Comparison of ENCODE assay signal across 9 mouse cellular contexts in the genomic region with DNA sequence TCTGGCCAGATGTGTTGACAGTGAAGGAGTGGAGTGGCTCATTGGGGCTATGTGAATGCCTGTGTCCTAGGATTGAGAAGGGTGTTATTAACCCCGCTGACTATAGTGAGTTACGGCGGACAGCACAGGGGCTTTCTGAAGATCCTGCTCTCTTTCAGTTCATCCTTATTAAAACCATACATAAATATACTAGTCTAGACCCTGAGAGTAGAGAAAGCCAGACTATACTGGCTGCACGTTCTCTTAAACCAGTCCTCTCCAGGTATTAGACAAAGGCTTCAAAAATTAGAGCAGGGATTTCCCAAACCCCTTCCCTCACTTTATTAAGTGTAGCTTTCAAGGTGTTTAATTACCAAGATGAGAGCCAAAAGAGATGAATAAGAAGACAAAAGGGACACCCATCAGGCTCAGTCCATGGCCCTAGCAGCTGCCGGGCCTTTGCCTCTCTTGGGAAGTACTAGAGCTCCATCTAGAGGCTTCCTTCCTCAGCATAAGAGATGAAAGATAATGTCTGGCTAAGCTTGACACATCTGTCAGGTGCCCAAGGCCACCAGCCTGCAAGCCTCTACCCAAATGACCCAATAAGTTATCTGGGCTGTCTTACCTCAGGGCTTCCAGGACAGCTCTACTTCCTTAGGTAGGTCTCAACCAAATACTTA. TPM values are rescaled to one million over a fixed set of nuclear protein-coding genes. Genes with fewer than 3 reads are reported as not detected.
DNase-seq lines count a peak whose midpoint lies in the region; ATAC-seq and TF ChIP-seq lines count a peak whose summit lies in the region.
"Had no signal": no experiment of that assay in that cellular context is flagged by ENCODE, and none has a peak within 500 bp of the region (broad histone marks: within the 10 kb centered on the region; RNA-seq: fewer than 3 reads in every experiment).

No protein-coding gene starts in this region.

- DNase-seq in NIH3T3 (ENCODE audit: low read depth) = peak; percentile 81
- DNase-seq in layer of hippocampus, postnatal 36 days = peak; percentile 22 to 23
- peak; percentile 23 for DNase-seq in skeletal muscle tissue, adult 2 months (ENCODE audit: low read depth, low spot score)

- WGBS in embryonic facial prominence, embryonic 12.5 days = 44% methylated on average over 5 of the region's 5 CpGs
- WGBS in hindbrain, embryonic 16.5 days = 57% methylated on average over 5 of the region's 5 CpGs

- H3K27me3 ChIP-seq in E14TG2a.4 (ENCODE audit: insufficient read depth, low read length) = no peaks in the 10 kb centered on the region
- no peaks in the 10 kb centered on the region for H3K27me3 ChIP-seq in embryonic facial prominence, embryonic 12.5 days
- no peaks in the 10 kb centered on the region for H3K27me3 ChIP-seq in hindbrain, embryonic 16.5 days (replicated peaks; ENCODE audit: control insufficient read depth, insufficient read depth, low read length)
- H3K27me3 ChIP-seq: stomach, embryonic 15.5 days had no signal

- H3K36me3 ChIP-seq in E14TG2a.4 (ENCODE audit: insufficient read depth, low read length) = no peaks in the 10 kb centered on the region
- no peaks in the 10 kb centered on the region for H3K36me3 ChIP-seq in embryonic facial prominence, embryonic 12.5 days
- H3K36me3 ChIP-seq in hindbrain, embryonic 16.5 days (ENCODE audit: control insufficient read depth, insufficient read depth, low read length) = no peaks in the 10 kb centered on the region
- H3K36me3 ChIP-seq: heart, embryonic 13.5 days; stomach, embryonic 15.5 days had no signal

- H3K9ac ChIP-seq in embryonic facial prominence, embryonic 12.5 days = no peak overlapping the region
- no peak overlapping the region for H3K9ac ChIP-seq in hindbrain, embryonic 16.5 days (ENCODE audit: low read depth, low read length)
- H3K9ac ChIP-seq: heart, embryonic 13.5 days; stomach, embryonic 15.5 days had no signal

- ATAC-seq in embryonic facial prominence, embryonic 12.5 days (ENCODE audit: insufficient number of reproducible peaks, insufficient read depth, low FRiP score, low TSS enrichment) = peak; percentile 71
- ATAC-seq in hindbrain, embryonic 16.5 days = peak; percentile 80
- peak; percentile 80 for ATAC-seq in megakaryocyte progenitor cell, adult 5-6 weeks (replicated peaks; ENCODE audit: poor library complexity)

- H3K4me3 ChIP-seq in E14TG2a.4 (replicated peaks; ENCODE audit: low read length) = no peak overlapping the region
- H3K4me3 ChIP-seq in embryonic facial prominence, embryonic 12.5 days = no peak overlapping the region
- H3K4me3 ChIP-seq in hindbrain, embryonic 16.5 days (ENCODE audit: low read length) = no peak overlapping the region
- H3K4me3 ChIP-seq: heart, embryonic 13.5 days; stomach, embryonic 15.5 days had no signal

- peak; percentile 51 for TF ChIP-seq CTCF in E14TG2a.4 (conservative IDR thresholded peaks at IDR 0.05; ENCODE audit: low read length)

- H3K27ac ChIP-seq in embryonic facial prominence, embryonic 12.5 days = no peak overlapping the region
- no peak overlapping the region for H3K27ac ChIP-seq in hindbrain, embryonic 16.5 days (ENCODE audit: low read depth, low read length)
- H3K27ac ChIP-seq: heart, embryonic 13.5 days; stomach, embryonic 15.5 days had no signal

- H3K4me2 ChIP-seq in embryonic facial prominence, embryonic 12.5 days (replicated peaks) = no peak overlapping the region
- no peak overlapping the region for H3K4me2 ChIP-seq in hindbrain, embryonic 16.5 days (ENCODE audit: low read length)
- H3K4me2 ChIP-seq: heart, embryonic 13.5 days; stomach, embryonic 15.5 days had no signal

- peaks cover 4% of the 10 kb centered on the region for H3K9me3 ChIP-seq in E14TG2a.4 (ENCODE audit: low read length)
- H3K9me3 ChIP-seq in embryonic facial prominence, embryonic 12.5 days = no peaks in the 10 kb centered on the region
- H3K9me3 ChIP-seq in hindbrain, embryonic 16.5 days (ENCODE audit: control insufficient read depth, low read length) = no peaks in the 10 kb centered on the region
- H3K9me3 ChIP-seq: heart, embryonic 13.5 days; stomach, embryonic 15.5 days had no signal

- peaks cover 15% of the 10 kb centered on the region for H3K4me1 ChIP-seq in E14TG2a.4 (replicated peaks; ENCODE audit: low read depth, low read length)
- H3K4me1 ChIP-seq in embryonic facial prominence, embryonic 12.5 days = peaks cover 25% of the 10 kb centered on the region
- H3K4me1 ChIP-seq in hindbrain, embryonic 16.5 days (ENCODE audit: control insufficient read depth, insufficient read depth, low read depth, low read length) = no peaks in the 10 kb centered on the region
- H3K4me1 ChIP-seq: heart, embryonic 13.5 days; stomach, embryonic 15.5 days had no signal

RNA-seq across cellular contexts. Expression of gene Ireb2, which starts 42.0 kb away (rescaled TPM):
- 50.0 and 50.7 TPM in 2 replicates for polyA plus RNA-seq in embryonic facial prominence, embryonic 12.5 days (2016; fragmentation: Nextera tagmentation; extraction: Ambion mirVana)
- polyA plus RNA-seq in hindbrain, embryonic 16.5 days (2015; fragmentation: Nextera tagmentation; extraction: Ambion mirVana) = 28.1 and 34.7 TPM in 2 replicates
- total RNA-seq in layer of hippocampus, postnatal 36 days (2021) = 10 to 100 TPM; 53.1 to 56.3 TPM
- 38.7 and 53.4 TPM in 2 replicates for total RNA-seq in megakaryocyte progenitor cell, adult 5-6 weeks (2015)
- 32.0 and 38.6 TPM in 2 replicates for total RNA-seq in megakaryocyte progenitor cell, adult 5-6 weeks (2017)

RNA-seq across cellular contexts. Expression of gene Crabp1, which starts 57.0 kb away (rescaled TPM):
- 542 and 609 TPM in 2 replicates for polyA plus RNA-seq in embryonic facial prominence, embryonic 12.5 days (2016; fragmentation: Nextera tagmentation; extraction: Ambion mirVana)
- polyA plus RNA-seq in hindbrain, embryonic 16.5 days (2015; fragmentation: Nextera tagmentation; extraction: Ambion mirVana) = 225 and 236 TPM in 2 replicates
- 1 to 10 TPM; 1.2 TPM for total RNA-seq in layer of hippocampus, postnatal 36 days (2021)
- not detected in 2 replicates for total RNA-seq in megakaryocyte progenitor cell, adult 5-6 weeks (2015)
- not detected in 2 replicates for total RNA-seq in megakaryocyte progenitor cell, adult 5-6 weeks (2017)

Comparison
In these comparisons a context has a peak if more than half of its experiments do, and no peak if none do; other contexts are left out.
1. DNase-seq: peak in every context shown above with its lines; median percentile 81 in NIH3T3; 23 in skeletal muscle tissue, adult 2 months; 22 in layer of hippocampus, postnatal 36 days.